Mouse (Mus musculus) limb, embryonic 14.5 days (tissue): ENCODE data around the gene Ttc9. TPM values are rescaled to one million over a fixed set of nuclear protein-coding genes. Genes with fewer than 3 reads are reported as not detected.

ENCODE experiments used
- ATAC-seq: fragments of 200-750 bp; cut with Nextera tagmentation; 2 replicates; pipeline ENCODE4 v1.8.0; 2017; ENCODE audit warnings: low read depth, moderate number of reproducible peaks, moderate TSS enrichment; ENCODE audit not compliant: low FRiP score
- DNase-seq: peaks from one replicate; pipeline ENCODE4 v3.0.0-alpha.2; 2015; ENCODE audit warnings: low spot score
- H3K27ac ChIP-seq: fragments of 300-500 bp; sonication (generic); replicated peaks from 2 replicates; pipeline ENCODE4 v1.5.1; 2014; ENCODE audit warnings: low read depth, mild to moderate bottlenecking, low read length, moderate library complexity, mixed read lengths
- H3K27me3 ChIP-seq: fragments of 300-500 bp; sonication (generic); 2 replicates; pipeline ENCODE4 v1.6.1; 2014; ENCODE audit warnings: low read length, mixed read lengths; ENCODE audit not compliant: control insufficient read depth, insufficient read depth
- H3K36me3 ChIP-seq: fragments of 300-500 bp; sonication (generic); 2 replicates; pipeline ENCODE4 v1.6.1; 2014; ENCODE audit warnings: mild to moderate bottlenecking, low read length, moderate library complexity, mixed read lengths; ENCODE audit not compliant: control insufficient read depth, insufficient read depth
- H3K4me1 ChIP-seq: fragments of 300-500 bp; sonication (generic); 2 replicates; pipeline ENCODE4 v1.6.1; 2014; ENCODE audit warnings: antibody characterized with exemption, low read length, mixed read lengths; ENCODE audit not compliant: control insufficient read depth, insufficient read depth
- H3K4me2 ChIP-seq: fragments of 300-500 bp; sonication (generic); replicated peaks from 2 replicates; pipeline ENCODE4 v1.6.1; 2014; ENCODE audit warnings: low read depth, mild to moderate bottlenecking, low read length, moderate library complexity; ENCODE audit not compliant: severe bottlenecking
- H3K4me3 ChIP-seq: fragments of 300-500 bp; sonication (generic); replicated peaks from 2 replicates; pipeline ENCODE4 v1.5.1; 2014; ENCODE audit warnings: low read length
- H3K9ac ChIP-seq: fragments of 300-500 bp; sonication (generic); 2 replicates; pipeline ENCODE4 v1.6.1; 2014; ENCODE audit warnings: mild to moderate bottlenecking, low read depth, low read length, moderate library complexity; ENCODE audit not compliant: severe bottlenecking
- H3K9me3 ChIP-seq: fragments of 300-500 bp; sonication (generic); 2 replicates; pipeline ENCODE4 v1.6.1; 2016; ENCODE audit warnings: low read length; ENCODE audit not compliant: control insufficient read depth
- POLR2A ChIP-seq: fragments of 200-500 bp; IDR thresholded peaks from 2 replicates; pipeline ENCODE4 v1.8.0; 2012; ENCODE audit warnings: inconsistent platforms, mild to moderate bottlenecking, moderate library complexity, borderline replicate concordance; ENCODE audit not compliant: insufficient read depth, insufficient read length; ENCODE audit errors: extremely low read depth
- WGBS: fragments of 180-500 bp; shearing (Covaris S2); extraction: QIAGEN DNeasy Blood & Tissue Kit; methylation state at CpG from one replicate; pipeline ENCODE4 v1.1.7; 2014; 5-methylcytosine and 5-hydroxymethylcytosine counted together
- polyA plus RNA-seq, 2 experiments: library from polyadenylated mRNA; depleted of rRNA in 1 of 2; stranded (reverse) in 1 of 2; unstranded in 1 of 2; fragments of >200 nt; fragmentation: Nextera tagmentation in 1 of 2; extraction: Ambion mirVana in 1 of 2; gene quantifications; 2 replicates each; pipeline versions ENCODE4 v1.2.1 to v1.2.3; 2012 to 2014

Gene Ttc9
- polyA plus RNA-seq, 2 experiments: 1.1 to 1.2 TPM

DNA sequence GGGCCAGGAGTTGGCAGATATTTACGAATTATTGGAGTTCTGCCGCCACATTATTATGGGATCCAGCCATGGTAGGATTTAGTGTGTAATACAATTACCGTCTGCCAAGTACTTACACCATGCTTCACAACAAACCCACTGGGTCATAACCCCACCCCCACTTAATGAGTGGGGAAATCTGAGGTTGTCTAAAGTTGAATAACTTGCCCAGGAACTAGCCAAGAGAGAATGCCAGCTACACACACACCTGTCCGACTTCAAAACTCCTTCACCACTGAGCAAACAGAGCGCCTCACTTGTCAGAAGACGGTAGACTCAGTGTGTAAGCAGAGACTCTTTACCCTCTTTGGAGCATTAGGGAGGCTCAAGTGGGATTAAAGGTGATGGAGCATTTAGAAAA is 3.6 kb upstream of the Ttc9 start:
- no peak for TF ChIP-seq POLR2A
- no peaks in the 10 kb centered on the region for H3K9me3 ChIP-seq
- no peak overlapping the region for H3K9ac ChIP-seq
- H3K4me3 ChIP-seq: no peak overlapping the region
- H3K4me1 ChIP-seq: no peaks in the 10 kb centered on the region; the same call in 1 of the 2 replicates
- ATAC-seq (no peak), DNase-seq (no peak)
- peaks cover 37% of the 10 kb centered on the region for H3K27me3 ChIP-seq
- H3K4me2 ChIP-seq: no peak overlapping the region
- H3K27ac ChIP-seq: no peak overlapping the region
- WGBS: 74% methylated on average over 6 of the region's 6 CpGs
- no peaks in the 10 kb centered on the region for H3K36me3 ChIP-seq

DNA sequence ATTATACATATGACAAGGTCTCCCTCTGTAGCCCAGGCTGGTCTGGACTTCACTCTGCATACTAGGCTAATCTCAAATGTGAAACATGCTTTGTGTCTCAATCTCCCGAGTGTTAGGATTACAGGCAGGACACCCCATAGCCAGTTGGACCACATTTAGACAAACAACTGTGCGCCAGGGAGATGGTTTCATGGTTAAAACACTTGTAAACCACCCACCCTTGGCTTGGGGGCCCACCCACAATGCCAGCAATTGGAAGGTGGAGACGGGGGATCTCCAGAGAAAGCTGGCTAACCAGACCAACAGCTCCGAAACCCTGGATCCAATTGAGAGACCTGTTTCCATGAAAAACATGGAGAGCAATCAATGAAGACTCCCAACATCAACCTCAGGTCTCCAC is 3.0 kb upstream of the Ttc9 start:
- DNase-seq (no peak), ATAC-seq (no peak)
- Histone ChIP-seq H3K4me2 (no peak overlapping the region), H3K9ac (no peak overlapping the region), H3K27ac (no peak overlapping the region), H3K27me3 (peaks cover 43% of the 10 kb centered on the region), H3K9me3 (no peaks in the 10 kb centered on the region), H3K4me1 (no peaks in the 10 kb centered on the region; the same call in 1 of the 2 replicates), H3K4me3 (no peak overlapping the region), H3K36me3 (no peaks in the 10 kb centered on the region)
- 79% methylated on average over 4 of the region's 4 CpGs for WGBS
- TF ChIP-seq POLR2A: no peak

DNA sequence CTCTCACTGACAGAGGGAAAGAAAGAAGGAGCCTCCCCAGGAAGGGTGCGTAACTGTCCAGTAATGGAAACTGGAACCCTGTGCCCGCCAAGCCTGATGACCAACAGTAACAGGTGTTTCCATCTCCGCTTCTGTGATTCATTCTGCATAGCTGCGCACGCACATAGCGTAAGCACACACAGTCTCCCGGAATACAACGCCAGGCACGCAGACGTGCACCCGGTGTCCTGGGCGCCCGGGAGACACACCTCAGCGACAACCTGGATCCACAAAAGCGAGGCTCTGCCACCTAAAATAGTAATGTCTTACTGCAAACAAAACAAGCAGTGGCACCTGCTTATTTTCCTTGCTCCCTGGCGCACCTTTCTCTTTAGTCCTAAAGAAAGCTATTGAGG is 532 bp upstream of the Ttc9 start:
- ATAC-seq (peak; percentile 57; the same call in 1 of the 2 replicates), DNase-seq (peak; percentile 41)
- peak overlapping the region; percentile 97 for H3K4me2 ChIP-seq
- TF ChIP-seq POLR2A: no peak
- no peaks in the 10 kb centered on the region for H3K36me3 ChIP-seq
- 2% methylated on average over 16 of the region's 16 CpGs for WGBS
- peak overlapping the region; percentile 53 for H3K4me3 ChIP-seq
- H3K9ac ChIP-seq: no peak overlapping the region
- H3K27ac ChIP-seq: no peak overlapping the region
- no peaks in the 10 kb centered on the region for H3K9me3 ChIP-seq
- no peaks in the 10 kb centered on the region; the same call in 1 of the 2 replicates for H3K4me1 ChIP-seq
- peaks cover 52% of the 10 kb centered on the region for H3K27me3 ChIP-seq

- Histone ChIP-seq H3K4me1 (no peaks in the 10 kb centered on the region; the same call in 1 of the 2 replicates), H3K9me3 (no peaks in the 10 kb centered on the region), H3K27me3 (peaks cover 52% of the 10 kb centered on the region), H3K4me2 (peak overlapping the region; percentile 97), H3K27ac (no peak overlapping the region), H3K4me3 (peak overlapping the region; percentile 53), H3K36me3 (no peaks in the 10 kb centered on the region), H3K9ac (peak overlapping the region; percentile 55)
- TF ChIP-seq POLR2A: no peak
- WGBS: 2% methylated on average over 22 of the region's 31 CpGs
- no peak for DNase-seq
- no peak for ATAC-seq
Measured at GRCm38 (mm10) chr12:81631661-81632401, 782 bp downstream of the Ttc9 start.

DNA sequence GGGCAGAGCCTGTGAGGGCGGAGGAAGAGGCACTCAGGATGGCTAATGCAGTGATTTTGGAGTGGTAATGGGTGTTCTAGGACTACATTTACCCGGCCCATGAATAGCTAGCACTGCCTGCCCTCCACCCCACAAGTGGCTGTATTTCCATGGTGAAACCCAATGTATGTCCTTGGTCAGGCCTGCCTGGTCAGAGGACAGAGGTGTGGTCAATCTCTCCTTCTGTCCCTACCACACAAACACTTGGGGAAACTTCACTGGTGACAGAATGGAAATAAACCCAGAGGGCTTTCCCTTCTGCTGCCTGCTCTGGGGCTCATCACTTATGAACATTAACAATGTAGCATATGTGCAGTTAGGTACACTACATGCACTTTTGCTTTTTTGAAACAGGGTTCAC is 2.2 kb downstream of the Ttc9 start:
- H3K27me3 ChIP-seq: peaks cover 52% of the 10 kb centered on the region
- H3K4me2 ChIP-seq: no peak overlapping the region
- no peak for ATAC-seq
- H3K4me3 ChIP-seq: no peak overlapping the region
- TF ChIP-seq POLR2A: no peak
- H3K4me1 ChIP-seq: no peaks in the 10 kb centered on the region; the same call in 1 of the 2 replicates
- H3K27ac ChIP-seq: no peak overlapping the region
- WGBS: 70% methylated on average over 2 of the region's 2 CpGs
- H3K36me3 ChIP-seq: no peaks in the 10 kb centered on the region
- no peak overlapping the region for H3K9ac ChIP-seq
- no peak for DNase-seq
- no peaks in the 10 kb centered on the region for H3K9me3 ChIP-seq
